Comparison of ENCODE assay signal across 11 mouse cellular contexts in genomic region chr2:20419975-20420374, GRCm38 (mm10).
DNase-seq lines count a peak whose midpoint lies in the region; ATAC-seq and TF ChIP-seq lines count a peak whose summit lies in the region.
"Had no signal": no experiment of that assay in that cellular context is flagged by ENCODE, and none has a peak within 500 bp of the region (broad histone marks: within the 10 kb centered on the region; RNA-seq: fewer than 3 reads in every experiment).

No protein-coding gene starts in this region.

- H3K27ac ChIP-seq in left cerebral cortex, adult 2 months: peak overlapping the region; percentile 12
- no peak overlapping the region for H3K27ac ChIP-seq in forebrain, embryonic 14.5 days (ENCODE audit: low read depth, low read length)
- H3K27ac ChIP-seq in limb, embryonic 13.5 days: no peak overlapping the region

- no peak for TF ChIP-seq CTCF in left cerebral cortex, adult 2 months (IDR thresholded peaks at IDR 0.05)

- no peaks in the 10 kb centered on the region for H3K27me3 ChIP-seq in forebrain, embryonic 14.5 days (replicated peaks; ENCODE audit: control insufficient read depth, insufficient read depth, low read length)
- no peaks in the 10 kb centered on the region for H3K27me3 ChIP-seq in limb, embryonic 13.5 days
- H3K27me3 ChIP-seq: heart, embryonic 12.5 days had no signal

- no peak overlapping the region for H3K4me2 ChIP-seq in forebrain, embryonic 14.5 days (ENCODE audit: low read length)
- no peak overlapping the region; the same call in 1 of the 2 replicates for H3K4me2 ChIP-seq in limb, embryonic 13.5 days (replicated peaks)
- H3K4me2 ChIP-seq: heart, embryonic 12.5 days had no signal

- 0 out of 2 replicates have a peak, but pooled peaks cover 2% of the 10 kb centered on the region for H3K4me1 ChIP-seq in forebrain, embryonic 14.5 days (ENCODE audit: control insufficient read depth, insufficient read depth, low read length)
- peaks cover 17% of the 10 kb centered on the region for H3K4me1 ChIP-seq in limb, embryonic 13.5 days
- H3K4me1 ChIP-seq: heart, embryonic 12.5 days had no signal

- DNase-seq in left cerebral cortex, adult 2 months (ENCODE audit: extremely low spot score in 1 of 2, low spot score in 2 of 2): no peak
- DNase-seq in left cerebral cortex, adult 11 months (ENCODE audit: low spot score): no peak
- peak; percentile 28 for DNase-seq in cerebellum, adult 9-11 months
- DNase-seq in forebrain, embryonic 14.5 days (ENCODE audit: low spot score): peak; percentile 79
- no peak for DNase-seq in thymus, postnatal 14 days
- DNase-seq in B cell, adult 2 months: no peak
- no peak for DNase-seq in lung, postnatal 14 days
- DNase-seq: thymus, adult 18-20 months had no signal

- peak; percentile 69 for ATAC-seq in forebrain, embryonic 14.5 days
- ATAC-seq in limb, embryonic 13.5 days (ENCODE audit: low FRiP score, low read depth): peak; percentile 57; the same call in 1 of the 2 replicates

- no peaks in the 10 kb centered on the region for H3K36me3 ChIP-seq in forebrain, embryonic 14.5 days (ENCODE audit: control insufficient read depth, insufficient read depth, low read length)
- no peaks in the 10 kb centered on the region for H3K36me3 ChIP-seq in limb, embryonic 13.5 days
- H3K36me3 ChIP-seq: G1E; heart, embryonic 12.5 days had no signal

- no peaks in the 10 kb centered on the region for H3K9me3 ChIP-seq in forebrain, embryonic 14.5 days (replicated peaks; ENCODE audit: control insufficient read depth, low read length)
- no peaks in the 10 kb centered on the region for H3K9me3 ChIP-seq in limb, embryonic 13.5 days
- H3K9me3 ChIP-seq: G1E; heart, embryonic 12.5 days had no signal

- H3K4me3 ChIP-seq in left cerebral cortex, adult 2 months: no peak overlapping the region
- no peak overlapping the region for H3K4me3 ChIP-seq in forebrain, embryonic 14.5 days (ENCODE audit: low read depth, low read length)
- no peak overlapping the region for H3K4me3 ChIP-seq in limb, embryonic 13.5 days
- H3K4me3 ChIP-seq: heart, embryonic 12.5 days had no signal

- WGBS in forebrain, embryonic 14.5 days: 19% methylated on average over 6 of the region's 6 CpGs
- 21% methylated on average over 6 of the region's 6 CpGs for WGBS in limb, embryonic 13.5 days

- H3K9ac ChIP-seq in forebrain, embryonic 14.5 days (ENCODE audit: low read length): no peak overlapping the region
- H3K9ac ChIP-seq in limb, embryonic 13.5 days: no peak overlapping the region
- H3K9ac ChIP-seq: heart, embryonic 12.5 days had no signal

- intact Hi-C loops in left cerebral cortex, adult 2 months (cut with DNase I): no loop called here

Comparison
In these comparisons a context has a peak if more than half of its experiments do, and no peak if none do; other contexts are left out.
1. DNase-seq: peak in cerebellum, adult 9-11 months (single experiment) and forebrain, embryonic 14.5 days (single experiment); none in left cerebral cortex, adult 2 months (0 of 2), left cerebral cortex, adult 11 months (single experiment), thymus, postnatal 14 days (single experiment), B cell, adult 2 months (0 of 2) and lung, postnatal 14 days (single experiment).